Mouse (Mus musculus): Measurements from ENCODE around the gene Ephb3.

DNA sequence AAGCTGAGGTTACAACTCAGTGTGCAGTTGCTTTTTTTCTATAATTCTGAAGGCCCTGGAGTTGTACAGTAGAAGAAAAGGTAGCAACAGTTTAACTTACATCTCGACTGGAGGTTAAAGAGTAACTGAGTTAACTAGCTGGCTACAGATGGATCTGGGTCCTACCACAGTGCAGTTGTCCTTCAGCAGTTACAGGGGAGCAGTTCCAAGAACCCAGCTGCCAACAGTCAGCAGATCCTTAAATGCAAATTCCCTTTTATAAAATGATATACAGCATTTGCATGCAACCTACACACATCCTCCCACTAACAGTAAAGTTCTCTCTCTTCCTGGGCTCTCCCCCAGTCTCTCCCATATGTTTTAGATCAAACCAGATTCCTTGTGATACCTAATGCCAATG is 22.4 kb upstream of the Ephb3 start:
- TF ChIP-seq POLR2A (IDR thresholded peaks at IDR 0.05; ENCODE audit: borderline replicate concordance, insufficient read depth, low read length) (no peak), CTCF (IDR thresholded peaks at IDR 0.05; ENCODE audit: borderline replicate concordance, insufficient read depth, low read depth, low read length) (no peak)
